Mouse (Mus musculus) heart, adult 2 months (tissue): ENCODE data around the gene Hsd11b2.

Experiments used
- CTCF ChIP-seq: fragments of 200-600 bp; IDR thresholded peaks from 2 replicates; pipeline ENCODE4 v1.8.1; 2022; ENCODE audit warnings: antibody characterized with exemption, mild to moderate bottlenecking, moderate library complexity
- EP300 ChIP-seq: fragments of 200-500 bp; IDR thresholded peaks from 2 replicates; pipeline ENCODE4 v1.6.1; 2011; ENCODE audit warnings: low read depth, low read length, control low read depth; ENCODE audit not compliant: insufficient read depth
- POLR2A ChIP-seq: fragments of 200-500 bp; IDR thresholded peaks from 2 replicates; pipeline ENCODE4 v1.6.1; 2011; ENCODE audit warnings: mild to moderate bottlenecking, low read depth, low read length, control low read depth; ENCODE audit not compliant: insufficient read depth

GRCm38 (mm10) chr8:105472414-105472932 is 46.1 kb upstream of the Hsd11b2 start:
- TF ChIP-seq CTCF (no peak), EP300 (no peak), POLR2A (no peak)
